In genomic region chr19:43952936-43953335, GRCm38 (mm10) we compare ENCODE assay signal across 4 mouse cellular contexts. TPM values are rescaled to one million over a fixed set of nuclear protein-coding genes. Genes with fewer than 3 reads are reported as not detected.
"Had no signal": no experiment of that assay in that cellular context is flagged by ENCODE, and none has a peak within 500 bp of the region (broad histone marks: within the 10 kb centered on the region; RNA-seq: fewer than 3 reads in every experiment).

No protein-coding gene starts in this region.

RNA-seq across cellular contexts. Expression of gene Cpn1, which starts 33.4 kb away (rescaled TPM):
- total RNA-seq: gastrocnemius, postnatal 14 days; gastrocnemius, postnatal 36 days; hematopoietic stem cell, adult 5-6 weeks had no signal
- polyA plus RNA-seq: limb, embryonic 11.5 days had no signal
